Mouse (Mus musculus) ES-Bruce4 (cell line): Measurements from ENCODE around the gene Izumo4. TPM values are rescaled to one million over a fixed set of nuclear protein-coding genes. Genes with fewer than 3 reads are reported as not detected.

ENCODE experiments used
- H3K27ac ChIP-seq: 2 replicates; pipeline ENCODE4 v1.5.1; 2012; ENCODE audit warnings: low read length, inconsistent platforms; ENCODE audit not compliant: insufficient read depth
- H3K27me3 ChIP-seq: 2 replicates; pipeline ENCODE4 v1.6.1; 2012; ENCODE audit warnings: mild to moderate bottlenecking, low read length, inconsistent platforms; ENCODE audit not compliant: control insufficient read depth, poor library complexity, insufficient read depth, severe bottlenecking
- H3K36me3 ChIP-seq: 2 replicates; pipeline ENCODE4 v1.6.1; 2012; ENCODE audit warnings: inconsistent platforms, mild to moderate bottlenecking, low read length, moderate library complexity; ENCODE audit not compliant: control insufficient read depth, poor library complexity, insufficient read depth, severe bottlenecking
- H3K4me1 ChIP-seq: one replicate; pipeline ENCODE4 v1.8.1; 2011; ENCODE audit warnings: low read length; ENCODE audit not compliant: control insufficient read depth, insufficient read depth
- H3K4me3 ChIP-seq: 2 replicates; pipeline ENCODE4 v1.5.1; 2011; ENCODE audit warnings: low read depth, mild to moderate bottlenecking, low read length
- H3K9ac ChIP-seq: 2 replicates; pipeline ENCODE4 v1.6.1; 2012; ENCODE audit warnings: low read depth, mild to moderate bottlenecking, inconsistent platforms; ENCODE audit not compliant: poor library complexity, severe bottlenecking
- H3K9me3 ChIP-seq: replicated peaks from 2 replicates; pipeline ENCODE4 v1.6.1; 2012; ENCODE audit warnings: mild to moderate bottlenecking, low read length, inconsistent platforms; ENCODE audit not compliant: control insufficient read depth, poor library complexity, insufficient read depth, severe bottlenecking
- CTCF ChIP-seq: IDR thresholded peaks from one replicate; pipeline ENCODE4 v1.8.1; 2011; ENCODE audit warnings: low read depth, low read length
- EP300 ChIP-seq: IDR thresholded peaks from 2 replicates; pipeline ENCODE4 v1.6.1; 2011; ENCODE audit warnings: low read depth, low read length; ENCODE audit not compliant: insufficient read depth
- POLR2A ChIP-seq: IDR thresholded peaks from one replicate; pipeline ENCODE4 v1.8.1; 2011; ENCODE audit warnings: low read length; ENCODE audit not compliant: insufficient read depth
- polyA plus RNA-seq: library from polyadenylated mRNA; stranded (reverse); fragments of >200 nt; gene quantifications from 2 replicates; pipeline ENCODE4 v1.2.4, GENCODE M21; 2011; ENCODE audit warnings: low read depth; ENCODE audit not compliant: missing spikeins, insufficient read depth, insufficient read length

The Izumo4 gene
- polyA plus RNA-seq, 1 experiment, result 7.2 TPM

DNA sequence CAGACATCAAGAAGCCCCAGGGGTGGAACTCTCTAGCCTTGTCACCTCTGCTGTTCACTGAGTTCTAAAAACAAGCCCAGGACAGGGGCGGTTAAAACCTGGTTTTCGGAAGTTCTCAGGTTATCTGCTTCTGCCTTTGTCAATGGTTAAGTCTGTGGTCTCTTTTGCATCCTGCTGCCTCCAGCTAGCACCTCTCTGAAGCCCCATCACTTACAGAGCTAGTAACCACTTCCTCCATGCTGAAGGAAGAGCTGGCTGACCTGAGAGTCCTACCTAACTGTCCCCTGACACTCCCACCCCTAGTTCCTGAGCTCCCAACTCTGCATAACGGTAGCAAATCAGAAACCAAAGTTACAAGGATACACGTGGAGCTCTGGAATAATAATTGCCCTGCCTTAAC lies 1.3 kb upstream of the Izumo4 start:
- H3K4me3 ChIP-seq, result peak overlapping the region; percentile 54
- H3K9me3 ChIP-seq, result no peaks in the 10 kb centered on the region
- TF ChIP-seq CTCF (no peak), POLR2A (no peak), EP300 (no peak)
- H3K4me1 ChIP-seq, result peaks cover 3% of the 10 kb centered on the region
- peak overlapping the region; percentile 68; the same call in 1 of the 2 replicates for H3K9ac ChIP-seq
- H3K36me3 ChIP-seq, result no peaks in the 10 kb centered on the region
- no peaks in the 10 kb centered on the region for H3K27me3 ChIP-seq
- H3K27ac ChIP-seq, result peak overlapping the region; percentile 5; the same call in 1 of the 2 replicates

DNA sequence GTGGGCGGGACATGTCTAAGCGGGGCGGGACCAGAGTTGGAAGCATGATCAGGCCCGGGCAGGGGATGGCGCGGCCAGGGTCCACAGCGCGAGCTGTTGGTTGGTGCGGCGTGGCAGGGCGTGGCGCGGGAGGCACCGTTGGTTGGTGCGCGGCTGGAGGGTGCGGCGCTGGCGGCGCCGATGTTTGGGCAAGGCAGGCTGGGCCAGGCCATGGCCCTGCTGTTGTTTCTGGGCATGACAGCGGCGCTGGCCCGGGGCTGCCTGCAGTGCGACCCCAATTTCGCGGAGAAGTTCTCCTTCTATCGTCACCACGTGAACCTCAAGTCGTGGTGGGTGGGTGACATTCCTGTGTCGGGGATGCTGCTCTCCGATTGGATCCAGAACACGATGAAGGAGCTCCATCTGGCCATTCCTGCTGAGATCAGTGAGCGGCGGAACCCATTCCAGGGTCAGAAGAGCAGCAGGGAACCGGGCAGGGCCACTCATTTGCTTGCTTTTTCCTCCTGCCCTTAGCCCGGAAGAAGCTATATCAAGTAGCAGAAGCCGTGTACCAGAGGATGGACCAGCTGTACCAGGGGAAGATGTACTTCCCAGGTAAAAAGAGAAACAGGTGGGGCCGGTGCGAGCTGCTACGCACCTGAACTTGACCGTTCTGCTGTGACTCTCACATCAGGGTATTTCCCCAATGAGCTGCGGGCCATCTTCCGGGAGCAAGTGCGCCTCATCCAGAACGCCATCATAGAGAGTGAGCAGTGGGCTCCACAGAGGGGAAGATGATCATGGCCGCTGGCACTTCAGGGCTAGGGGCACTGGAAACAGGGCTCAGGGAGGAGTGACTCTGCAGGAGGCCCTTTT lies 779 bp downstream of the Izumo4 start:
- TF ChIP-seq POLR2A (no peak), EP300 (no peak), CTCF (no peak)
- peak overlapping the region; percentile 76 for H3K4me3 ChIP-seq
- H3K36me3 ChIP-seq, result no peaks in the 10 kb centered on the region
- H3K27me3 ChIP-seq, result no peaks in the 10 kb centered on the region
- no peaks in the 10 kb centered on the region for H3K4me1 ChIP-seq
- no peaks in the 10 kb centered on the region for H3K9me3 ChIP-seq
- peak overlapping the region; percentile 45 for H3K27ac ChIP-seq
- H3K9ac ChIP-seq, result peak overlapping the region; percentile 32

DNA sequence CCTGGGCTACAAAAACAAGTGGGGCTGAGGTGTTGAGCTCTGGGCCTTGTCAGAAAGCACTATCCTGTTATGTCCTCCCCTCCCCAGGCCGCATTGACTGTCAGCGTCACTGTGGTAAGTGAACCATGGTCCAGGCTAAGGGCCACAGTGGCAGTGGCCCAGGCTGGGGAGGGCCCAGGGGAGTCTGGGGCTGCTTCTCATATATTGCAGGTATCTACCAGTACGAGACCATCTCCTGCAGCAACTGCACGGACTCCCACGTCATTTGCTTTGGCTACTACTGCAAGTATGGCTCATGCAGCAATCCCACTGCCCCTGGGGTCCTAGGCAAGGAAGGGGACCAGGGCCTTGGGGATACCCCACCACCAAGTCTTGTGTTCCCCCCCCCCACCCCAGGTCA lies 1.7 kb downstream of the Izumo4 start:
- peak overlapping the region; percentile 5; the same call in 1 of the 2 replicates for H3K4me3 ChIP-seq
- no peak overlapping the region for H3K9ac ChIP-seq
- no peak overlapping the region for H3K27ac ChIP-seq
- H3K4me1 ChIP-seq, result no peaks in the 10 kb centered on the region
- H3K27me3 ChIP-seq, result no peaks in the 10 kb centered on the region
- peaks cover under 1% of the 10 kb centered on the region; the same call in 1 of the 2 replicates for H3K36me3 ChIP-seq
- no peaks in the 10 kb centered on the region for H3K9me3 ChIP-seq
- TF ChIP-seq CTCF, result no peak
- no peak for TF ChIP-seq POLR2A
- no peak for TF ChIP-seq EP300

DNA sequence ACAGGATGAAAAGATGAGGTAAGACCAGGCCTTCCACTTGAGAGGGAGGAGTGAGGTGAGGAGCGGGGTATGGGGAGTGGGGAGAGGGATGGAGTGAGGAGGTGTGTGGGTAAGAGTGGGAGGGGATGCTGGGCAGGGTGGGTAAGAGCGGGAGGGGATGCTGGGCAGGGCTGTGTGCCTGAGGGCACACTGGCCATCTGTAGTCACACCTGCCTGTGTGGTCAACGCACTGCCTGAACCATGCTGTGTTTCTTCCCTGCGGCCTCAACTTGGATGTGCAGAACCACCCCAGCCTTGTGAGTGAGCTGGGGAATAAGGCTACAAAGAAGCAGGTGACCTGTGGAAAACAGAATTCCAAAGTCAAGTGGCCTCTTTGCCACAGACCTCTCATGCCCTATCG lies 2.4 kb downstream of the Izumo4 start:
- Histone ChIP-seq H3K9ac (no peak overlapping the region), H3K4me1 (no peaks in the 10 kb centered on the region), H3K4me3 (no peak overlapping the region), H3K36me3 (peaks cover 7% of the 10 kb centered on the region), H3K27me3 (no peaks in the 10 kb centered on the region), H3K27ac (no peak overlapping the region), H3K9me3 (no peaks in the 10 kb centered on the region)
- TF ChIP-seq EP300, result no peak
- TF ChIP-seq POLR2A, result no peak
- TF ChIP-seq CTCF, result no peak

DNA sequence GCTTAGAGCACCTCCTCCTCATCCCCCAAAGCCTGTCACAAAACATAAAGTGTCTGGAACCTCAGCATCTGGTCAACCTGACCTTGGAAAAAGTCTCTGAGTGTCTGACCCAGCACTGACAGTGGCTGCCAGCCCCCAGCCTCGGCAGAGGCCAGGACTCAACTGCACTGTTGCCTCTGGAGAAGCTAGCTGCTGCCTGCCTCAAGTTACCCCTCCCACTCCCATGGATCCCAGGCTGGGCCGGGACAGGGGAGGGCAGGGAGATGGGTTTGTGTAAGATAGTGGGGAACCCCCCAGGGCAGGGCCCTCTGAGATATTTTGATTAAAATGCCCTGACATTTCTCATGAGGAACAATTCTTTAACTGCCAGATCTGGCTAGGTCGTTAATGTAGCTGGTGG lies 3.0 kb downstream of the Izumo4 start:
- Histone ChIP-seq H3K36me3 (peaks cover 9% of the 10 kb centered on the region), H3K4me1 (no peaks in the 10 kb centered on the region), H3K27me3 (no peaks in the 10 kb centered on the region), H3K4me3 (no peak overlapping the region), H3K27ac (no peak overlapping the region), H3K9me3 (no peaks in the 10 kb centered on the region), H3K9ac (no peak overlapping the region)
- TF ChIP-seq POLR2A (no peak), EP300 (no peak), CTCF (no peak)

DNA sequence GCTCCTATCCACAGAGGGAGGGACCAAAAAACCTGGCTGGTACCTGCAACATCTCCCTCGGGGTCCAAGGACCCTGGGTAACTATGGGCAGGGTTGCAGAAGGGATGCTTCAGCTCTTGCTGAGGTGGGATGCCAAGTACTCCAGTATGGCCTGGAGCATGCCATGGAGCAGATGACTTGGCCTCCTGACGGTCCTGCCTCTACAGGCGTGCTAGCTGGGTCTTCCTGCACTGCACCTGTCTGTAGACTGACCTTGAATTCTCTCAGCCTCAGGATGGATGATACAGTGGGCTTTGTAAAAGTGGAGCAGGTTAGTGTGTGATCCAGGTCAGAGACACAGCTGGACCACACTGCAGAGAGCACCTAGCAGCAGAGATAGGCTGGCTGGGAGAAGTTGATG lies 3.5 kb downstream of the Izumo4 start:
- peaks cover 10% of the 10 kb centered on the region for H3K36me3 ChIP-seq
- no peak overlapping the region for H3K4me3 ChIP-seq
- TF ChIP-seq CTCF, result no peak
- H3K9me3 ChIP-seq, result no peaks in the 10 kb centered on the region
- no peak overlapping the region for H3K9ac ChIP-seq
- no peak overlapping the region for H3K27ac ChIP-seq
- no peaks in the 10 kb centered on the region for H3K4me1 ChIP-seq
- no peaks in the 10 kb centered on the region for H3K27me3 ChIP-seq
